ENCODE assay signal across 11 mouse cellular contexts in genomic region chr3:94311376-94311775, GRCm38 (mm10). TPM values are rescaled to one million over a fixed set of nuclear protein-coding genes. Genes with fewer than 3 reads are reported as not detected.
DNase-seq lines count a peak whose midpoint lies in the region; ATAC-seq lines count a peak whose summit lies in the region.
"Had no signal": no experiment of that assay in that cellular context is flagged by ENCODE, and none has a peak within 500 bp of the region (broad histone marks: within the 10 kb centered on the region; RNA-seq: fewer than 3 reads in every experiment).

No protein-coding gene starts in this region.

- WGBS in liver, embryonic 15.5 days (ENCODE audit: insufficient replicate concordance): 62% methylated on average over 4 of the region's 4 CpGs
- WGBS in liver, embryonic 12.5 days (ENCODE audit: insufficient replicate concordance): 80% methylated on average over 4 of the region's 4 CpGs
- WGBS in kidney, embryonic 14.5 days: 89% methylated on average over 4 of the region's 4 CpGs
- WGBS in neural tube, embryonic 13.5 days: 69% methylated on average over 4 of the region's 4 CpGs

- no peak for ATAC-seq in liver, embryonic 15.5 days (ENCODE audit: insufficient read depth)
- no peak for ATAC-seq in liver, embryonic 12.5 days
- no peak for ATAC-seq in kidney, embryonic 14.5 days (ENCODE audit: low FRiP score, low TSS enrichment)
- no peak for ATAC-seq in neural tube, embryonic 13.5 days (ENCODE audit: low read depth)

- no peaks in the 10 kb centered on the region for H3K9me3 ChIP-seq in liver, embryonic 15.5 days (replicated peaks)
- H3K9me3 ChIP-seq in liver, embryonic 12.5 days (replicated peaks): no peaks in the 10 kb centered on the region
- no peaks in the 10 kb centered on the region for H3K9me3 ChIP-seq in kidney, embryonic 14.5 days (ENCODE audit: control insufficient read depth, low read length)
- no peaks in the 10 kb centered on the region for H3K9me3 ChIP-seq in neural tube, embryonic 13.5 days
- H3K9me3 ChIP-seq: limb, embryonic 12.5 days; midbrain, embryonic 12.5 days had no signal

- no peak overlapping the region for H3K4me3 ChIP-seq in liver, embryonic 15.5 days (replicated peaks)
- no peak overlapping the region for H3K4me3 ChIP-seq in liver, embryonic 12.5 days
- no peak overlapping the region for H3K4me3 ChIP-seq in kidney, embryonic 14.5 days (ENCODE audit: low read length)
- peak overlapping the region; percentile 60 for H3K4me3 ChIP-seq in neural tube, embryonic 13.5 days

- DNase-seq in cerebellum, postnatal 14 days: peak; percentile 13 to 19
- no peak for DNase-seq in cerebellum, adult 11-12 months
- no peak for DNase-seq in gastrocnemius, postnatal 25 days
- DNase-seq in adrenal gland, postnatal 36 days: no peak

- no peak overlapping the region for H3K27ac ChIP-seq in liver, embryonic 15.5 days (replicated peaks)
- H3K27ac ChIP-seq in liver, embryonic 12.5 days: no peak overlapping the region
- no peak overlapping the region for H3K27ac ChIP-seq in kidney, embryonic 14.5 days (ENCODE audit: low read depth, low read length)
- H3K27ac ChIP-seq in neural tube, embryonic 13.5 days (replicated peaks): no peak overlapping the region
- H3K27ac ChIP-seq: limb, embryonic 12.5 days; midbrain, embryonic 12.5 days had no signal

- H3K9ac ChIP-seq in liver, embryonic 15.5 days: no peak overlapping the region
- H3K9ac ChIP-seq in liver, embryonic 12.5 days: no peak overlapping the region
- no peak overlapping the region for H3K9ac ChIP-seq in kidney, embryonic 14.5 days (ENCODE audit: low read depth, low read length)
- peak overlapping the region; percentile 78 for H3K9ac ChIP-seq in neural tube, embryonic 13.5 days
- H3K9ac ChIP-seq: limb, embryonic 12.5 days had no signal

- peak overlapping the region; percentile 78 for H3K4me2 ChIP-seq in liver, embryonic 15.5 days
- H3K4me2 ChIP-seq in liver, embryonic 12.5 days: no peak overlapping the region
- H3K4me2 ChIP-seq in kidney, embryonic 14.5 days (replicated peaks; ENCODE audit: low read depth, low read length): peak overlapping the region; percentile 63; the same call in 1 of the 2 replicates
- peak overlapping the region; percentile 68 for H3K4me2 ChIP-seq in neural tube, embryonic 13.5 days

- H3K27me3 ChIP-seq in liver, embryonic 15.5 days: no peaks in the 10 kb centered on the region
- no peaks in the 10 kb centered on the region for H3K27me3 ChIP-seq in liver, embryonic 12.5 days (replicated peaks)
- no peaks in the 10 kb centered on the region for H3K27me3 ChIP-seq in kidney, embryonic 14.5 days (ENCODE audit: control insufficient read depth, insufficient read depth, low read length)
- H3K27me3 ChIP-seq in neural tube, embryonic 13.5 days: no peaks in the 10 kb centered on the region
- H3K27me3 ChIP-seq: limb, embryonic 12.5 days; midbrain, embryonic 12.5 days had no signal

- H3K4me1 ChIP-seq in liver, embryonic 15.5 days (replicated peaks): peaks cover 11% of the 10 kb centered on the region; the same call in 1 of the 2 replicates
- H3K4me1 ChIP-seq in liver, embryonic 12.5 days: peaks cover 11% of the 10 kb centered on the region
- 0 out of 2 replicates have a peak, but pooled peaks cover 2% of the 10 kb centered on the region for H3K4me1 ChIP-seq in kidney, embryonic 14.5 days (ENCODE audit: control insufficient read depth, insufficient read depth, low read length)
- H3K4me1 ChIP-seq in neural tube, embryonic 13.5 days (replicated peaks): peaks cover 9% of the 10 kb centered on the region

- H3K36me3 ChIP-seq in liver, embryonic 15.5 days (replicated peaks): no peaks in the 10 kb centered on the region
- no peaks in the 10 kb centered on the region for H3K36me3 ChIP-seq in liver, embryonic 12.5 days
- H3K36me3 ChIP-seq in kidney, embryonic 14.5 days (ENCODE audit: control insufficient read depth, insufficient read depth, low read length): no peaks in the 10 kb centered on the region
- H3K36me3 ChIP-seq in neural tube, embryonic 13.5 days: no peaks in the 10 kb centered on the region
- H3K36me3 ChIP-seq: limb, embryonic 12.5 days; midbrain, embryonic 12.5 days had no signal

RNA-seq across cellular contexts. Expression of gene Them4, which starts 1.5 kb away (rescaled TPM):
- polyA plus RNA-seq in liver, embryonic 15.5 days (2015; fragmentation: Nextera tagmentation; extraction: Ambion mirVana): 3.4 and 3.7 TPM in 2 replicates
- polyA plus RNA-seq in liver, embryonic 12.5 days (2016; fragmentation: Nextera tagmentation; extraction: Ambion mirVana): 3.1 and 3.3 TPM in 2 replicates
- polyA plus RNA-seq in kidney, embryonic 14.5 days (2014; fragmentation: Nextera tagmentation; extraction: Ambion mirVana): 10.2 and 12.0 TPM in 2 replicates
- polyA plus RNA-seq in neural tube, embryonic 13.5 days (2015; fragmentation: Nextera tagmentation; extraction: Ambion mirVana): 39.0 and 49.2 TPM in 2 replicates
- 1 to 10 TPM; 8.1 to 8.2 TPM for total RNA-seq in gastrocnemius, postnatal 25 days (2021)
- 1 to 10 TPM; 6.3 to 8.5 TPM for total RNA-seq in adrenal gland, postnatal 36 days (2021)

RNA-seq across cellular contexts. Expression of gene Them5, which starts 30.5 kb away (rescaled TPM):
- not detected in 2 replicates for polyA plus RNA-seq in liver, embryonic 15.5 days (2015; fragmentation: Nextera tagmentation; extraction: Ambion mirVana)
- polyA plus RNA-seq in liver, embryonic 12.5 days (2016; fragmentation: Nextera tagmentation; extraction: Ambion mirVana): not detected in 2 replicates
- polyA plus RNA-seq in kidney, embryonic 14.5 days (2014; fragmentation: Nextera tagmentation; extraction: Ambion mirVana): not detected in 2 replicates
- polyA plus RNA-seq in neural tube, embryonic 13.5 days (2015; fragmentation: Nextera tagmentation; extraction: Ambion mirVana): 0.30 TPM in 1 of 2 replicates, not detected in the other
- under 1 TPM in 1 of 2 experiments, not detected in 1; 0.28 TPM for total RNA-seq in gastrocnemius, postnatal 25 days (2021)
- total RNA-seq in adrenal gland, postnatal 36 days (2021): not detected
- polyA plus RNA-seq: midbrain, embryonic 12.5 days had no signal

RNA-seq across cellular contexts. Expression of gene Gm4778, which starts 47.5 kb away (rescaled TPM):
- polyA plus RNA-seq in liver, embryonic 15.5 days (2015; fragmentation: Nextera tagmentation; extraction: Ambion mirVana): not detected in 2 replicates
- not detected in 2 replicates for polyA plus RNA-seq in liver, embryonic 12.5 days (2016; fragmentation: Nextera tagmentation; extraction: Ambion mirVana)
- polyA plus RNA-seq in kidney, embryonic 14.5 days (2014; fragmentation: Nextera tagmentation; extraction: Ambion mirVana): not detected in 2 replicates
- polyA plus RNA-seq in neural tube, embryonic 13.5 days (2015; fragmentation: Nextera tagmentation; extraction: Ambion mirVana): not detected in 2 replicates
- not detected for total RNA-seq in gastrocnemius, postnatal 25 days (2021)
- total RNA-seq in adrenal gland, postnatal 36 days (2021): not detected
- total RNA-seq: gastrocnemius, postnatal 4 days had no signal
- polyA plus RNA-seq: limb, embryonic 12.5 days; midbrain, embryonic 12.5 days had no signal

RNA-seq across cellular contexts. Expression of gene C2cd4d, which starts 50.9 kb away (rescaled TPM):
- polyA plus RNA-seq in liver, embryonic 15.5 days (2015; fragmentation: Nextera tagmentation; extraction: Ambion mirVana): 0.06 and 0.17 TPM in 2 replicates
- polyA plus RNA-seq in liver, embryonic 12.5 days (2016; fragmentation: Nextera tagmentation; extraction: Ambion mirVana): 0.17 and 0.21 TPM in 2 replicates
- polyA plus RNA-seq in kidney, embryonic 14.5 days (2014; fragmentation: Nextera tagmentation; extraction: Ambion mirVana): 1.0 and 1.5 TPM in 2 replicates
- 2.2 TPM in 2 replicates for polyA plus RNA-seq in neural tube, embryonic 13.5 days (2015; fragmentation: Nextera tagmentation; extraction: Ambion mirVana)
- not detected for total RNA-seq in gastrocnemius, postnatal 25 days (2021)
- total RNA-seq in adrenal gland, postnatal 36 days (2021): under 1 TPM; 0.36 to 0.40 TPM

Comparison
In these comparisons a context has a peak if more than half of its experiments do, and no peak if none do; other contexts are left out.
1. DNase-seq: peak in cerebellum, postnatal 14 days (2 of 2); none in cerebellum, adult 11-12 months (single experiment), gastrocnemius, postnatal 25 days (single experiment) and adrenal gland, postnatal 36 days (0 of 2).